Mouse (Mus musculus): ENCODE measurements around the gene Dspp. TPM values are rescaled to one million over a fixed set of nuclear protein-coding genes. Genes with fewer than 3 reads are reported as not detected.

The Dspp gene
- polyA plus RNA-seq, 1 experiment from 2014 or later: not detected

- Histone ChIP-seq H3K27ac (ENCODE audit: low read depth, low read length) (no peak overlapping the region), H3K4me3 (ENCODE audit: low read depth, low read length) (no peak overlapping the region), H3K9ac (ENCODE audit: low read length) (no peak overlapping the region), H3K9me3 (ENCODE audit: control insufficient read depth, low read length) (no peaks in the 10 kb centered on the region), H3K36me3 (ENCODE audit: control insufficient read depth, insufficient read depth, low read length) (no peaks in the 10 kb centered on the region), H3K4me2 (no peak overlapping the region), H3K4me1 (ENCODE audit: control insufficient read depth, insufficient read depth, low read length) (no peaks in the 10 kb centered on the region), H3K27me3 (ENCODE audit: control insufficient read depth, insufficient read depth, low read length) (no peaks in the 10 kb centered on the region)
- ATAC-seq (ENCODE audit: low FRiP score) (no peak), DNase-seq (ENCODE audit: low spot score, missing footprints) (no peak)
- WGBS: 80% methylated on average over 10 of the region's 10 CpGs
These were observed 32.5 kb upstream of the Dspp start for GRCm38 (mm10) chr5:104137920-104138541.

GRCm38 (mm10) chr5:104141067-104141466 lies 29.4 kb upstream of the Dspp start:
- no peak overlapping the region for H3K4me2 ChIP-seq
- H3K27me3 ChIP-seq (ENCODE audit: control insufficient read depth, insufficient read depth, low read length): no peaks in the 10 kb centered on the region
- DNase-seq (ENCODE audit: low spot score, missing footprints) (no peak), ATAC-seq (ENCODE audit: low FRiP score) (no peak)
- no peaks in the 10 kb centered on the region for H3K9me3 ChIP-seq (ENCODE audit: control insufficient read depth, low read length)
- no peak overlapping the region for H3K9ac ChIP-seq (ENCODE audit: low read length)
- no peaks in the 10 kb centered on the region for H3K36me3 ChIP-seq (ENCODE audit: control insufficient read depth, insufficient read depth, low read length)
- no peak overlapping the region for H3K27ac ChIP-seq (ENCODE audit: low read depth, low read length)
- no peaks in the 10 kb centered on the region for H3K4me1 ChIP-seq (ENCODE audit: control insufficient read depth, insufficient read depth, low read length)
- WGBS: 86% methylated on average over 2 of the region's 2 CpGs
- H3K4me3 ChIP-seq (ENCODE audit: low read depth, low read length): no peak overlapping the region

GRCm38 (mm10) chr5:104144057-104144456 lies 26.5 kb upstream of the Dspp start:
- ATAC-seq (ENCODE audit: low FRiP score): no peak

GRCm38 (mm10) chr5:104149349-104149748 lies 21.2 kb upstream of the Dspp start:
- no peaks in the 10 kb centered on the region for H3K36me3 ChIP-seq (ENCODE audit: control insufficient read depth, insufficient read depth, low read length)
- H3K4me3 ChIP-seq (ENCODE audit: low read depth, low read length): no peak overlapping the region
- WGBS: 74% methylated on average over 7 of the region's 7 CpGs
- no peak overlapping the region for H3K4me2 ChIP-seq
- no peak for DNase-seq (ENCODE audit: low spot score, missing footprints)
- H3K27ac ChIP-seq (ENCODE audit: low read depth, low read length): no peak overlapping the region
- H3K4me1 ChIP-seq (ENCODE audit: control insufficient read depth, insufficient read depth, low read length): no peaks in the 10 kb centered on the region
- no peak for ATAC-seq (ENCODE audit: low FRiP score)
- no peak overlapping the region for H3K9ac ChIP-seq (ENCODE audit: low read length)
- H3K27me3 ChIP-seq (ENCODE audit: control insufficient read depth, insufficient read depth, low read length): no peaks in the 10 kb centered on the region
- H3K9me3 ChIP-seq (ENCODE audit: control insufficient read depth, low read length): no peaks in the 10 kb centered on the region

More at GRCm38 (mm10) chr5:104144057-104144456, 26.5 kb upstream of the Dspp start:
- Histone ChIP-seq H3K9ac (ENCODE audit: low read length) (no peak overlapping the region), H3K4me3 (ENCODE audit: low read depth, low read length) (no peak overlapping the region), H3K27me3 (ENCODE audit: control insufficient read depth, insufficient read depth, low read length) (no peaks in the 10 kb centered on the region), H3K27ac (ENCODE audit: low read depth, low read length) (no peak overlapping the region), H3K4me1 (ENCODE audit: control insufficient read depth, insufficient read depth, low read length) (no peaks in the 10 kb centered on the region), H3K9me3 (ENCODE audit: control insufficient read depth, low read length) (no peaks in the 10 kb centered on the region), H3K4me2 (no peak overlapping the region), H3K36me3 (ENCODE audit: control insufficient read depth, insufficient read depth, low read length) (no peaks in the 10 kb centered on the region)
- WGBS: 85% methylated on average over 4 of the region's 4 CpGs
- DNase-seq (ENCODE audit: low spot score, missing footprints): no peak

- Histone ChIP-seq H3K27ac (ENCODE audit: low read depth, low read length) (no peak overlapping the region), H3K9ac (ENCODE audit: low read length) (no peak overlapping the region), H3K27me3 (ENCODE audit: control insufficient read depth, insufficient read depth, low read length) (no peaks in the 10 kb centered on the region), H3K4me1 (ENCODE audit: control insufficient read depth, insufficient read depth, low read length) (no peaks in the 10 kb centered on the region), H3K4me2 (no peak overlapping the region), H3K36me3 (ENCODE audit: control insufficient read depth, insufficient read depth, low read length) (no peaks in the 10 kb centered on the region), H3K4me3 (ENCODE audit: low read depth, low read length) (no peak overlapping the region), H3K9me3 (ENCODE audit: control insufficient read depth, low read length) (no peaks in the 10 kb centered on the region)
- ATAC-seq (ENCODE audit: low FRiP score): no peak
- 91% methylated on average over 6 of the region's 6 CpGs for WGBS
- DNase-seq (ENCODE audit: low spot score, missing footprints): no peak
These were observed 20.3 kb upstream of the Dspp start for GRCm38 (mm10) chr5:104150196-104150595.

- ATAC-seq (ENCODE audit: low FRiP score) (no peak), DNase-seq (ENCODE audit: low spot score, missing footprints) (no peak)
- no peaks in the 10 kb centered on the region for H3K27me3 ChIP-seq (ENCODE audit: control insufficient read depth, insufficient read depth, low read length)
- H3K4me3 ChIP-seq (ENCODE audit: low read depth, low read length): no peak overlapping the region
- H3K27ac ChIP-seq (ENCODE audit: low read depth, low read length): no peak overlapping the region
- no peak overlapping the region for H3K9ac ChIP-seq (ENCODE audit: low read length)
- no peaks in the 10 kb centered on the region for H3K36me3 ChIP-seq (ENCODE audit: control insufficient read depth, insufficient read depth, low read length)
- 93% methylated on average over 7 of the region's 7 CpGs for WGBS
- no peak overlapping the region for H3K4me2 ChIP-seq
- no peaks in the 10 kb centered on the region for H3K9me3 ChIP-seq (ENCODE audit: control insufficient read depth, low read length)
- no peaks in the 10 kb centered on the region for H3K4me1 ChIP-seq (ENCODE audit: control insufficient read depth, insufficient read depth, low read length)
These were observed 12.8 kb upstream of the Dspp start for GRCm38 (mm10) chr5:104157701-104158100.

- H3K4me2 ChIP-seq: no peak overlapping the region
- no peak overlapping the region for H3K9ac ChIP-seq (ENCODE audit: low read length)
- H3K9me3 ChIP-seq (ENCODE audit: control insufficient read depth, low read length): no peaks in the 10 kb centered on the region
- ATAC-seq (ENCODE audit: low FRiP score) (no peak), DNase-seq (ENCODE audit: low spot score, missing footprints) (no peak)
- H3K4me3 ChIP-seq (ENCODE audit: low read depth, low read length): no peak overlapping the region
- 89% methylated on average over 7 of the region's 7 CpGs for WGBS
- no peaks in the 10 kb centered on the region for H3K27me3 ChIP-seq (ENCODE audit: control insufficient read depth, insufficient read depth, low read length)
- no peaks in the 10 kb centered on the region for H3K36me3 ChIP-seq (ENCODE audit: control insufficient read depth, insufficient read depth, low read length)
- no peaks in the 10 kb centered on the region for H3K4me1 ChIP-seq (ENCODE audit: control insufficient read depth, insufficient read depth, low read length)
- no peak overlapping the region for H3K27ac ChIP-seq (ENCODE audit: low read depth, low read length)
These were observed 12.0 kb upstream of the Dspp start for GRCm38 (mm10) chr5:104158332-104159052.

GRCm38 (mm10) chr5:104160581-104160980 lies 9.9 kb upstream of the Dspp start:
- WGBS: 83% methylated on average over 3 of the region's 3 CpGs
- Histone ChIP-seq H3K4me2 (no peak overlapping the region), H3K4me1 (ENCODE audit: control insufficient read depth, insufficient read depth, low read length) (no peaks in the 10 kb centered on the region), H3K9ac (ENCODE audit: low read length) (no peak overlapping the region), H3K27ac (ENCODE audit: low read depth, low read length) (no peak overlapping the region), H3K27me3 (ENCODE audit: control insufficient read depth, insufficient read depth, low read length) (no peaks in the 10 kb centered on the region), H3K4me3 (ENCODE audit: low read depth, low read length) (no peak overlapping the region), H3K9me3 (ENCODE audit: control insufficient read depth, low read length) (no peaks in the 10 kb centered on the region), H3K36me3 (ENCODE audit: control insufficient read depth, insufficient read depth, low read length) (no peaks in the 10 kb centered on the region)
- ATAC-seq (ENCODE audit: low FRiP score) (no peak), DNase-seq (ENCODE audit: low spot score, missing footprints) (no peak)

- no peaks in the 10 kb centered on the region for H3K4me1 ChIP-seq (ENCODE audit: control insufficient read depth, insufficient read depth, low read length)
- no peak overlapping the region for H3K9ac ChIP-seq (ENCODE audit: low read length)
- H3K4me2 ChIP-seq: no peak overlapping the region
- no peak overlapping the region for H3K27ac ChIP-seq (ENCODE audit: low read depth, low read length)
- WGBS: 88% methylated on average over 1 of the region's 1 CpGs
- ATAC-seq (ENCODE audit: low FRiP score) (no peak), DNase-seq (ENCODE audit: low spot score, missing footprints) (no peak)
- H3K4me3 ChIP-seq (ENCODE audit: low read depth, low read length): no peak overlapping the region
- H3K9me3 ChIP-seq (ENCODE audit: control insufficient read depth, low read length): no peaks in the 10 kb centered on the region
- H3K36me3 ChIP-seq (ENCODE audit: control insufficient read depth, insufficient read depth, low read length): no peaks in the 10 kb centered on the region
- no peaks in the 10 kb centered on the region for H3K27me3 ChIP-seq (ENCODE audit: control insufficient read depth, insufficient read depth, low read length)
These were observed 9.1 kb upstream of the Dspp start for GRCm38 (mm10) chr5:104161390-104161789.
